Mouse (Mus musculus): ENCODE measurements at regions not wholly inside any gene's neighbourhood (a gene's known extent, or its start where the extent isn't known, plus 50 kb on each side); places are given as distances from the start of the nearest gene placed in this dataset.

DNA sequence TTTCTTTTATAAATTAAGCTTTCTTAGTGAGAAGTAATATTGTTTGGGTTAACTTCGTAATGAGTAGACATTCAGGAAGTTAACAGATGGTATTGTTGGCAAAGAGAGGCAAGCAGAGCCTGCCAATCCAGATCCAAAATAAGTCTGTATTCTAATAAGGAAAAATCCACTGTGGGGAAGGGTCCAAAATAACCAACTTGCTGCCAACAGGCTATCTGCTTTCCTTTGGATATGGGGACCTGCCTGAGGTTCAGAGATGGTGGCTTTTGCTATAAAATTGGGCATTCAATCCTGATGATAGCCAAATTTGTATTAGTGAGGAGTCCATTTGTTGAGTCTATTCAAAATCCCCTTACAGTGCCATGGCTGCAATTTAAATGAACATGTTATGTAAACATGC is 300.1 kb downstream of the Otol1 start:
- Histone ChIP-seq H3K4me3 (replicated peaks; ENCODE audit: low read depth, low read length) (no peak overlapping the region), H3K27me3 (ENCODE audit: insufficient read depth, low read length) (no peaks in the 10 kb centered on the region), H3K9ac (ENCODE audit: low read depth, low read length) (no peak overlapping the region), H3K27ac (no peak overlapping the region), H3K9me3 (replicated peaks; ENCODE audit: low read length) (no peaks in the 10 kb centered on the region), H3K4me1 (replicated peaks; ENCODE audit: insufficient read depth, low read length) (no peaks in the 10 kb centered on the region), H3K4me2 (ENCODE audit: low read length) (no peak overlapping the region), H3K36me3 (ENCODE audit: insufficient read depth, low read length) (no peaks in the 10 kb centered on the region)
- no peak for TF ChIP-seq CTCF (IDR thresholded peaks at IDR 0.05; ENCODE audit: low read depth)
- ATAC-seq (replicated peaks; ENCODE audit: low FRiP score, low read depth) (no peak), DNase-seq (ENCODE audit: low spot score) (no peak)
- WGBS: 82% methylated on average over 1 of the region's 1 CpGs

GRCm38 (mm10) chr3:70308061-70308461 is 300.6 kb downstream of the Otol1 start:
- Histone ChIP-seq H3K36me3 (ENCODE audit: insufficient read depth, low read length) (no peaks in the 10 kb centered on the region), H3K27me3 (ENCODE audit: insufficient read depth, low read length) (no peaks in the 10 kb centered on the region), H3K27ac (no peak overlapping the region), H3K9ac (ENCODE audit: low read depth, low read length) (no peak overlapping the region), H3K4me1 (replicated peaks; ENCODE audit: insufficient read depth, low read length) (no peaks in the 10 kb centered on the region), H3K4me2 (ENCODE audit: low read length) (no peak overlapping the region), H3K4me3 (replicated peaks; ENCODE audit: low read depth, low read length) (no peak overlapping the region), H3K9me3 (replicated peaks; ENCODE audit: low read length) (no peaks in the 10 kb centered on the region)
- TF ChIP-seq CTCF (IDR thresholded peaks at IDR 0.05; ENCODE audit: low read depth): no peak
- 84% methylated on average over 3 of the region's 3 CpGs for WGBS
- no peak for ATAC-seq (replicated peaks; ENCODE audit: low FRiP score, low read depth)
- DNase-seq (ENCODE audit: low spot score): no peak

GRCm38 (mm10) chr3:70309304-70309703 is 301.9 kb downstream of the Otol1 start:
- Histone ChIP-seq H3K9ac (ENCODE audit: low read depth, low read length) (no peak overlapping the region), H3K9me3 (replicated peaks; ENCODE audit: low read length) (no peaks in the 10 kb centered on the region), H3K4me3 (replicated peaks; ENCODE audit: low read depth, low read length) (no peak overlapping the region), H3K27ac (no peak overlapping the region), H3K4me1 (replicated peaks; ENCODE audit: insufficient read depth, low read length) (no peaks in the 10 kb centered on the region), H3K27me3 (ENCODE audit: insufficient read depth, low read length) (no peaks in the 10 kb centered on the region), H3K36me3 (ENCODE audit: insufficient read depth, low read length) (no peaks in the 10 kb centered on the region), H3K4me2 (ENCODE audit: low read length) (no peak overlapping the region)
- 88% methylated on average over 4 of the region's 4 CpGs for WGBS
- DNase-seq (ENCODE audit: low spot score) (no peak), ATAC-seq (replicated peaks; ENCODE audit: low FRiP score, low read depth) (no peak)
- TF ChIP-seq CTCF (IDR thresholded peaks at IDR 0.05; ENCODE audit: low read depth): no peak

DNA sequence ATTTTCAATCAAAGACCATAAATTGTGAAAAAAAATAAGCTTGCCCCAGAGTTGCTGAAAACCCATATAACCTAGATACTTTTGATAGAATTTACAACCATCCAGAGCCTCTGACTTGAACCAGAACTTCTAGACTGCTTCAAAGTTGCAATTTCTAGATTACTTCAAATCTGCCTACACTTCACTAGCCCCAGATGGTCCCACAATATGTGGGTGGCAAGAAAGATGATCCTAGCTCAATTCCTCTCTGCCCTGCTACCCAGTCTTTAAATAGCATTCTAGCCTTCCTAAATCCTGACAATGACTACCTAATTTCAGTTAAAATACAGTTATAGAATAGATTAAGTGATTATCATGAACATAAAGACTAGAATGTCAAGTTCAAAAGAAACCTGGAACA is 303.6 kb downstream of the Otol1 start:
- no peak overlapping the region for H3K4me2 ChIP-seq (ENCODE audit: low read length)
- no peaks in the 10 kb centered on the region for H3K4me1 ChIP-seq (replicated peaks; ENCODE audit: insufficient read depth, low read length)
- H3K27ac ChIP-seq: no peak overlapping the region
- DNase-seq (ENCODE audit: low spot score): no peak
- H3K27me3 ChIP-seq (ENCODE audit: insufficient read depth, low read length): no peaks in the 10 kb centered on the region
- H3K9ac ChIP-seq (ENCODE audit: low read depth, low read length): no peak overlapping the region
- no peaks in the 10 kb centered on the region for H3K9me3 ChIP-seq (replicated peaks; ENCODE audit: low read length)
- no peak for TF ChIP-seq CTCF (IDR thresholded peaks at IDR 0.05; ENCODE audit: low read depth)
- H3K4me3 ChIP-seq (replicated peaks; ENCODE audit: low read depth, low read length): no peak overlapping the region
- no peak for ATAC-seq (replicated peaks; ENCODE audit: low FRiP score, low read depth)
- no peaks in the 10 kb centered on the region for H3K36me3 ChIP-seq (ENCODE audit: insufficient read depth, low read length)

DNA sequence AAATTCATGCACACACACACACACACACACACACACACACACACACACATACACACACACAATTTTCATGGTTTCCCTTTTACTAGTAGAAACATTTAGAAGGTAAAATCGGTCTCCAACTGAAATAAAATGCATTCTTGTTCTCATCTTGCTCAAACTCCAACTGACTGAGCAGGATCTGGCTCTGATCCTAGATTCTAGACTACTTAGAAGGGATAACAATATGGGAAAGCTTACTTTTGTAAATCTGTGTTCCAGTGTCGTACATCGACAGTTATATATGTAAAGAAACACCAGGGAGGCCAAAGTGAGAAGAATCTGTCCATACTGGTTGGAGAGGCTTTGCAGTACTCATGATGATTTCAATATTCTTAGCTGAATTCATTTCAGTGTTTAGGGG is 304.6 kb downstream of the Otol1 start:
- no peak for ATAC-seq (replicated peaks; ENCODE audit: low FRiP score, low read depth)
- DNase-seq (ENCODE audit: low spot score): no peak

DNA sequence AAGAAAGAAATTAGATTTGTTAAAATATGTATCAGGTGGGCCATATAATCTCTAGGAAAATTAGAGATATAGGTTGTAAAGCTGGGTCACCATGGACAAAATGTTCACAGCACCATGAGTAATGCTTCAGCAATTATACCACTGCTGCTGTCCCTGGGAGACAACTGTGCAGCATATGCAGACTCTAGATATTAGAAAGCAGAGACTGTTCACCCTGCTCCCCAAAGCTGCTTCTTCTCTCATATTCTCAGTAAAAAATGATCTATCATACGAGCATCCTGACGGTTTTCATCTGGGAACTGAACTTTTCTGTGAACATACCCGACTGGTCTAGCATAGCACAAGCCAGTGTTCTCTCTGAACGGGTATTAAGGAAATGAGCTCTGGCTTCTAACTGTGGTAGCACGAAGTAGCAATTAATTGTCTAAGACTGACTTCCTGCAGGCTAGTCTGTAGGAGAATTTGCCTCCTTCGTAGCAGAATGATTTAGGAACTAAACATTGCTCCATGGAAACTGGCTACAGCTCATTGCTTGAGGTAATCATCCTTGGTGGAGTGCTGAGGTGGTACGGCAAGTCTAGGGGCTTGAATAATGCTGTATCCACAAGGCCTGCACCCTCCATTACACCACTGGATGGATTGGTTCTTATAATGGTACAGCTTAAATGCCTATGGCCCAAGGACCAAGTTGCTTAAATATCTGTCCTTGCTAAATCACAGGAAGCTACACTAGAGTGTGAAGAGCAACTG is 305.9 kb downstream of the Otol1 start:
- no peak overlapping the region for H3K4me2 ChIP-seq (ENCODE audit: low read length)
- no peak overlapping the region for H3K27ac ChIP-seq
- DNase-seq (ENCODE audit: low spot score): peak; percentile 3
- no peak for TF ChIP-seq CTCF (IDR thresholded peaks at IDR 0.05; ENCODE audit: low read depth)
- no peak for ATAC-seq (replicated peaks; ENCODE audit: low FRiP score, low read depth)
- H3K36me3 ChIP-seq (ENCODE audit: insufficient read depth, low read length): no peaks in the 10 kb centered on the region
- H3K27me3 ChIP-seq (ENCODE audit: insufficient read depth, low read length): no peaks in the 10 kb centered on the region
- no peaks in the 10 kb centered on the region for H3K4me1 ChIP-seq (replicated peaks; ENCODE audit: insufficient read depth, low read length)
- WGBS: 44% methylated on average over 7 of the region's 7 CpGs
- no peak overlapping the region for H3K4me3 ChIP-seq (replicated peaks; ENCODE audit: low read depth, low read length)
- no peaks in the 10 kb centered on the region for H3K9me3 ChIP-seq (replicated peaks; ENCODE audit: low read length)
- H3K9ac ChIP-seq (ENCODE audit: low read depth, low read length): no peak overlapping the region

More for the DNA sequence above, 304.6 kb downstream of the Otol1 start:
- WGBS: 71% methylated on average over 3 of the region's 3 CpGs
- no peak overlapping the region for H3K4me3 ChIP-seq (replicated peaks; ENCODE audit: low read depth, low read length)
- TF ChIP-seq CTCF (IDR thresholded peaks at IDR 0.05; ENCODE audit: low read depth): no peak
- no peaks in the 10 kb centered on the region for H3K36me3 ChIP-seq (ENCODE audit: insufficient read depth, low read length)
- no peaks in the 10 kb centered on the region for H3K9me3 ChIP-seq (replicated peaks; ENCODE audit: low read length)
- no peak overlapping the region for H3K27ac ChIP-seq
- no peaks in the 10 kb centered on the region for H3K27me3 ChIP-seq (ENCODE audit: insufficient read depth, low read length)
- H3K9ac ChIP-seq (ENCODE audit: low read depth, low read length): no peak overlapping the region
- no peak overlapping the region for H3K4me2 ChIP-seq (ENCODE audit: low read length)
- no peaks in the 10 kb centered on the region for H3K4me1 ChIP-seq (replicated peaks; ENCODE audit: insufficient read depth, low read length)

DNA sequence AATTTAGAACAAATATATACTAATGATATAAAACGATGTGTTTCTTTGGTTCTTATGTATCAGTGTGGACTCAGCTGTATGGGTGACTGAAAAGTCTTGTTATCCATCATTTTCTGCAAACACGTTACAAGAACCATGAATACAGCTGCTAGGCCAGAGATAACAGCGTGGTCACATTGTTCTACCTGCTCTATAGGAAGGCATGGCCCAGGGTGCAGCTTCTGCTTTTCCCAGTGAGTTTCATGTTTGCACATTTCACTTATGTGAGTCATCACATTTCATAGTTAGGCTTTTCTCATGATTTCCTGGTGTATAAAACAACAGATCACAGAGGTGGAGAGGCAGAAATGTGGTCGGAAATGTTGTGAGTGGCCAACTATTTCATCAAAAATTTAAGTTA is 306.8 kb downstream of the Otol1 start:
- Histone ChIP-seq H3K9me3 (replicated peaks; ENCODE audit: low read length) (no peaks in the 10 kb centered on the region), H3K36me3 (ENCODE audit: insufficient read depth, low read length) (no peaks in the 10 kb centered on the region), H3K27me3 (ENCODE audit: insufficient read depth, low read length) (no peaks in the 10 kb centered on the region), H3K4me2 (ENCODE audit: low read length) (no peak overlapping the region), H3K4me1 (replicated peaks; ENCODE audit: insufficient read depth, low read length) (no peaks in the 10 kb centered on the region), H3K9ac (ENCODE audit: low read depth, low read length) (no peak overlapping the region), H3K27ac (no peak overlapping the region), H3K4me3 (replicated peaks; ENCODE audit: low read depth, low read length) (no peak overlapping the region)
- ATAC-seq (replicated peaks; ENCODE audit: low FRiP score, low read depth) (no peak), DNase-seq (ENCODE audit: low spot score) (no peak)
- TF ChIP-seq CTCF (IDR thresholded peaks at IDR 0.05; ENCODE audit: low read depth): no peak
- 82% methylated on average over 4 of the region's 4 CpGs for WGBS
